Mouse (Mus musculus) liver, adult (tissue): ENCODE data around the gene Gm20479.

Source experiments
- GATA4 ChIP-seq: IDR thresholded peaks from 2 replicates; pipeline ENCODE4 v1.6.1; 2014; ENCODE audit warnings: mild to moderate bottlenecking, low read length; ENCODE audit not compliant: insufficient replicate concordance

The Gm20479 gene

GRCm38 (mm10) chr7:27314393-27314792 lies 42.8 kb downstream of the Gm20479 start:
- TF ChIP-seq GATA4, result no peak

DNA sequence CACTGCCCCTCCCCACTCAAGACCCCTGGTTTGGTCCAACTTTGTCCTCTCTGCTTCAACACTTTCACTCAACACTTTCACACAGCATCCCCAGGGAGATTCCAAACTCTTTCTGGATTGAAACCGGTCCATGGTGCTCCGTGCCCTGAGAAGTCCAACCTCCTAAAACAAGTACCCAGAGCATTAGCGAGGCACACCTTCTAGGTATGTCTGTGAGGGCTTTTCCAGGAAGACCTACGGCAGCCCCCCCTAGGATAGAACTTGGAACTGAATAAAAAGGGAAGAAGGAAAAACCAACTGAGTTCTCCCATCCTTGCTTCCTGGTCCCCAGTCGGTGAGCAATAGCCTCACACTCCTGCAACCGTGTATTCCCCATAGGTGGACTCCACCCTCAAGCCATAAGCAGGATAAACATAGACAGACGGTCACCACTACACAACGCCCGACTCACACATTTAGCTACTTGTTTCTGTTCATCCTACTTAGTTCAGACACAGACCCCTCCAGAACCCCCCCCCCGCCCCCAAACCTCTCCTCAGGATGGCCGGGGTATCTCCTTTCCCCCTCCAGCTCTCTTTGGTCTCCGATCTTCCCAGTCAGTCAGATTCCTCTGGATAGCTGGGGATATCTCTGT lies 45.5 kb downstream of the Gm20479 start:
- no peak for TF ChIP-seq GATA4

- TF ChIP-seq GATA4, result no peak
Observed at GRCm38 (mm10) chr7:27310996-27311535, 46.2 kb downstream of the Gm20479 start.

GRCm38 (mm10) chr7:27310306-27310705 lies 46.9 kb downstream of the Gm20479 start:
- TF ChIP-seq GATA4, result no peak

DNA sequence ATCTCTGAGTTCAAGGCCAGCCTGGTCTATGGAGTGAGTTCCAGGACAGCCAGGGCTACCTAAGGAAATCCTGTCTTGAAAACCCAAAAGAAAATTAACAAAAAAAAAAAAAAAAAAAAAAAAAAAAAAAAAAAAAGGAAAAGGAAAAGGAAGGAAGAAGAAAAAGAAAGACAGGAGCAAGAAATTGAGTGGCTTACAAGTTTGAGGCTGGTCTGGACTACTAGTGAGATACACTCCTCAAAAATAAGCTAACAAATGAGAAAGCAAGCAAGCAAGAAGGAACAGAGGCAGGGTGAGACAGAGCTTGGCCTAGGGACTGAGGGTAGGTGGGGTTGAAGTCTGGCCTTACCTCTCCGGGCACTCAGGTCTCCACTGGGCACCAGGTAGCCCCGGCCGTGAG lies 47.4 kb downstream of the Gm20479 start:
- TF ChIP-seq GATA4, result no peak

DNA sequence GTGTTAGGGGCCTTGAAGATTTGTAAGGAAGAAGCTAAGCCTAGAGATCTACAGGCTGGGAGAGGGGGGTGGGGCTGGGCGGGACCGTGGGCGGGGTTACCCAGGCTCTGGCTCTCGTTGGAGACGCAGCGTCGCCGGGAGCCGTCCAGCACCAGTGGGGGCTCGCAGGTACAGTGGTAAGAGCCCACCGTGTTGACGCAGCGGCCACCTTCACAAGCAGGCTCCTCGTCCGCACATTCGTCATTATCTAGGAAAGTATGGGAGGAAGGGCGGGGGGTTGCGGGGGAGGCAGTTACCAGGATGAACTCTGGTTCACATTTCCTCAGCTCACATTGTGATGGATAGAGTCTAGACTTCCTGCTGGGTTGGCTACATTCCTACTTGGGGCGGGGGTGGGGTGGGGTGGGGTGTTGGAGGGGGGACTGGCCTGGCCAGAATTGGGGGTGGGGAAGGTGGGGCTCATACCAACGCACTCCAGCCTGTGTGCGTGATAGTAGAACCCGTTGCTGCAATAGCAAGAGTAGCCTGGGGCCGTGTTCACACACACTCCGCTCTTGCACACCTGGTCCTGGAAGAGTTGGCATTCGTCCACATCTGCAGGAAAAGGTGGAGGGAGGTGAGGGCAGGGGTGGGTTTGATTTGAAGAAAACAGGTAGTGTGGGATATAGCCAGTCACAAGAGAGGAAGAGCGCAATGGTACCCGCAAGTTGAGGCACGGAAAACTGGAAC lies 48.2 kb downstream of the Gm20479 start:
- TF ChIP-seq GATA4, result no peak

- no peak for TF ChIP-seq GATA4
Observed at GRCm38 (mm10) chr7:27307551-27307950, 49.7 kb downstream of the Gm20479 start.

GRCm38 (mm10) chr7:27306161-27307160 lies 50.8 kb downstream of the Gm20479 start:
- TF ChIP-seq GATA4, result no peak

DNA sequence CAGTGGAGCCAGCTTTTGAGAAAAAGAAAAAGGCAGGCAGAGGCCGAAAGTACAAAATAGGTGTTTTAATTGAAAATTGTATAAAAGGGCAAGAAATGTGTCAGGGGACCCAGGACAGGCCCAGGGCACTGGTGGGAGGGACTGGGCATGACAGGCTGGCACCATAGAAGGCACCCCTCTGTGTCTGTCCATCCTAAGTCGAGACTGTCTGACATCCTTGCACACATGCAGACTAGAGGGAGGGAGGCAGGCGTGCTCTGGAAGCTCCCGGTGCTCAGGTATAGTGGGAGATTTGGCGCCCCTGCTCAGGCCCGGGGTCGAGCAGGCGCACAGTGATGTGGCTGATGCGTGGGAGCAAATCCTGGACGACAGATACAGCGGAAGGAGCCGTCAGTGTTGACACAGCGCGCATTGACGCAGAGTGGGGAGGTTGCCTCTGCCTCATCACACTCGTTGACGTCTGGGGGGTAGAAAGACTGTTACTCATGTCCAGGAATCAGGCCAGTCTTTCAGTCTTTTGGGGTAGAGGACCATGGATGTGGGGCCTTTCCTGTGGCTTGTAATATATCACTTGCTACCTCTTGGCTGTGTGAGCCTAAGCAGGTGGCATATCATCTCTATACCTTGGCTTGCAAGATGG lies 52.0 kb downstream of the Gm20479 start:
- no peak for TF ChIP-seq GATA4
